Mouse (Mus musculus): ENCODE results near the gene Mrm1.

DNA sequence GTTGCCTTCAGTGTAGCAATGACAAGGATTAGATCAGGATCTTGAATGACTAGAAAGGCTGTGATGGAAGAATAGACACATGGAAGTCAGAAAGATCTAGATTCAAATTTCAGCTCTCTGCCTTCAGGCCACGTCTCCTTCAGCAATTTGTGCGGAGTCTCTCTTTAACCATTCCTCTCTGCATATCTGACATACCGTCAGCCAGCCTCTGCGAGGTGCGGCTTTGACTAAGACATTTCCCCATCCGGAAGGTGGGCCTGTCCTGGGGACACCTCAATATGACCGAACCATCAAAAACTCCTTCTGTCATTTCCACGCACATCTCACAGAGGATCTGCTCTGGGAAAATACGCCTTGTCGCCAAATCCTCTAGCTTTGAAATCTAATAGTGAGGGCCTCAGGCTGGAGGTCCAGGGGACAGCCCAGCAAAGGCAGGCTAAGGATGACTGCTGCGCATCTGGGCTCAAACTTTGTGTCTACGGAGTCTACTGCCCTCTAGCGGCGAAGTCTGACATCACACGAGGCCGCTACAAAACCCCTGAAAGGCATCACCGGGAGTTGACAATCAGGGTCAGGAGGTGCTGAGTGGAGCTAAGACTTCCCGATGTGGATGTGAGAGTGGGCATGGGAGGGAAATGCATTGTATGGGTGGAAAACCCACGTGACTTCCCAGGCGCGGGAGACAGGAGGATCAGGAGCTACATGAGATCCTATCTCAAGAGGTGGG lies 21.5 kb downstream of the Mrm1 start:
- TF ChIP-seq CTCF (IDR thresholded peaks at IDR 0.05; ENCODE audit: low read depth) (peak; percentile 84), EP300 (IDR thresholded peaks at IDR 0.05; ENCODE audit: low read depth) (no peak)

Measured in heart, postnatal 0 days (tissue).